Mouse (Mus musculus) C2C12 (cell line): Measurements from ENCODE around the gene Krtap9-3.

Experiments used
- CEBPB ChIP-seq: IDR thresholded peaks from one replicate; pipeline ENCODE4 v1.6.1; 2011; ENCODE audit warnings: low read depth, mild to moderate bottlenecking, control low read depth, moderate library complexity
- CTCF ChIP-seq: IDR thresholded peaks from one replicate; pipeline ENCODE4 v1.5.1; 2011; ENCODE audit not compliant: control insufficient read depth, insufficient read depth, insufficient read length
- FOSL1 ChIP-seq: IDR thresholded peaks from one replicate; pipeline ENCODE4 v1.8.0; 2011; ENCODE audit warnings: mild to moderate bottlenecking, low read length; ENCODE audit not compliant: poor library complexity, insufficient read depth, severe bottlenecking
- MAX ChIP-seq: IDR thresholded peaks from one replicate; pipeline ENCODE4 v1.6.1; 2011; ENCODE audit warnings: mild to moderate bottlenecking, control low read depth
- MYOD1 ChIP-seq: IDR thresholded peaks from one replicate; pipeline ENCODE4 v1.6.1; 2011; ENCODE audit warnings: low read depth; ENCODE audit not compliant: control insufficient read depth, insufficient read length
- MYOG ChIP-seq: IDR thresholded peaks from one replicate; pipeline ENCODE4 v1.6.1; 2011; ENCODE audit not compliant: control insufficient read depth, insufficient read length; ENCODE audit errors: extremely low read depth
- USF1 ChIP-seq: IDR thresholded peaks from one replicate; pipeline ENCODE4 v1.6.1; 2011; ENCODE audit warnings: low read depth, mild to moderate bottlenecking, control low read depth, moderate library complexity

DNA sequence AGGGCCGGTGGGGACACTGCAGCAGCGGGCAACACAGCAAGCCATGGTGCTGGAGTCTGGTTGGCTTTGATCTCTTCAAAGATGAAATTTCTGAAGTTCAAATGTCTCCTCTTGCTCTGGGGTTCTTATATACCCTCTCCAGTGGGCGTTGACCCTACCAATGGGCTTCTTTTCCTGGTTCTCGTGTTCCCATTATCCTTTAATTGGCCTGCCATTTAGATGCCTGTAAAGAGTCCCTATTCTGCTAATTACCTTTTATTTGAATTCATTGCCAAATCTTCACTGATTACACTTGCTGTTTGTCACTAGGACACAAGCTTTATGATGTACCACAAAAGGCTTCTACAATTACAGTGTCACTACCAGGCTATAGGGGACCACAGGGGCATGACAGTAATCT is 47.1 kb downstream of the Krtap9-3 start, which contains the start of gene Krtap3-3:
- no peak for TF ChIP-seq CTCF
- no peak for TF ChIP-seq CEBPB
- TF ChIP-seq MYOG, result no peak
- no peak for TF ChIP-seq MAX
- no peak for TF ChIP-seq USF1
- no peak for TF ChIP-seq FOSL1
- no peak for TF ChIP-seq MYOD1
